Mouse (Mus musculus) stomach, embryonic 15.5 days (tissue): ENCODE data around the gene Slc41a2. TPM values are rescaled to one million over a fixed set of nuclear protein-coding genes. Genes with fewer than 3 reads are reported as not detected.
"Not testable (repeated sequence)": the region's sequence is repeated elsewhere in the genome, so short reads cannot be mapped to it uniquely, and the experiment has no call there.

ENCODE experiments used
- ATAC-seq: fragments of 200-750 bp; cut with Nextera tagmentation; 2 replicates; pipeline ENCODE4 v1.8.0; 2017; ENCODE audit warnings: low read depth, moderate number of reproducible peaks, moderate TSS enrichment; ENCODE audit not compliant: insufficient read depth, low FRiP score
- H3K27ac ChIP-seq: fragments of 300-500 bp; sonication (generic); 2 replicates; pipeline ENCODE4 v1.5.1; 2015; ENCODE audit warnings: mild to moderate bottlenecking, inconsistent platforms
- H3K27me3 ChIP-seq: fragments of 300-500 bp; sonication (generic); replicated peaks from 2 replicates; pipeline ENCODE4 v1.6.1; 2015; ENCODE audit warnings: inconsistent platforms
- H3K36me3 ChIP-seq: fragments of 300-500 bp; sonication (generic); 2 replicates; pipeline ENCODE4 v1.6.1; 2015; ENCODE audit warnings: inconsistent platforms
- H3K4me1 ChIP-seq: fragments of 300-500 bp; sonication (generic); 2 replicates; pipeline ENCODE4 v1.6.1; 2015; ENCODE audit warnings: inconsistent platforms
- H3K4me2 ChIP-seq: fragments of 300-500 bp; sonication (generic); 2 replicates; pipeline ENCODE4 v1.6.1; 2015; ENCODE audit warnings: mild to moderate bottlenecking, inconsistent platforms
- H3K4me3 ChIP-seq: fragments of 300-500 bp; sonication (generic); replicated peaks from 2 replicates; pipeline ENCODE4 v1.5.1; 2015; ENCODE audit warnings: inconsistent platforms
- H3K9ac ChIP-seq: fragments of 300-500 bp; sonication (generic); 2 replicates; pipeline ENCODE4 v1.6.1; 2015; ENCODE audit warnings: inconsistent platforms
- H3K9me3 ChIP-seq: fragments of 300-500 bp; sonication (generic); 2 replicates; pipeline ENCODE4 v1.6.1; 2016; ENCODE audit warnings: inconsistent platforms
- whole genome bisulfite sequencing: fragments of 180-500 bp; shearing (Covaris S2); methylation state at CpG from one replicate; pipeline ENCODE4 v1.1.7; 2015; 5-methylcytosine and 5-hydroxymethylcytosine counted together
- polyA plus RNA-seq: library from polyadenylated mRNA; unstranded; fragments of >200 nt; fragmentation: Nextera tagmentation; extraction: Ambion mirVana; gene quantifications from 2 replicates; pipeline ENCODE4 v1.2.1, GENCODE M21; 2015

Slc41a2 gene
- polyA plus RNA-seq, 1 experiment from 2014 or later: 1.4 TPM

DNA sequence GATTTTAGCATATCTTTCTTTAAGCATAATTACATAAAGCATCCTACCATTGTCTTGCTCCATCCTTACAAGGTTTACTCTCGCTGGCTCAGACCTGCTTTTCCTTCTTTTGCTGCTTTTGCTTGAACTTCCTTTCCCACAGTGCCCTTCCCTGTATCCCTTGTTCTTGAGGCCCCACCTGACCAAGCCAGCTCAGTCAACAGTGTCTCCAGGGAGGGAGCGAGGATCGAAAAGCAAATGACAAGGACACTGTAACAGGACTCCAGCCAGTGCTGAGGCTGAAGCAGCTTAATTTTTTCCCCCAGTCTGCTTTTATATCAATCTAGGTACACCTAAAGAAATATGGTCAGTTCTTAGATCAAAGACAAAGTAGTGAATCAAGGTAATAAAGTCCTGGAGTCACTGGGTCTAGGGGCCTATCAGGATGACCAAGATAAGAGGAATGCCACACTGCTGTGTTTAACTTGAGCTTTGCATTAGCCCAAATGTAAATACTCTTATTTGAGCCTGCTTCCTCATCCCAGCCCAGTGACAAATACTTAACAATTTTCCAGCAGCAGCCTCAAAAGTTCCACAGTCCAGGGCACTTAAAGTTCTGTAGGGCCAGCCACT, 36.5 kb upstream of the Slc41a2 start:
- H3K9ac ChIP-seq: no peak overlapping the region
- peak; percentile 81 for ATAC-seq
- H3K9me3 ChIP-seq: no peaks in the 10 kb centered on the region
- no peaks in the 10 kb centered on the region for H3K4me1 ChIP-seq
- H3K27ac ChIP-seq: no peak overlapping the region; the same call in 1 of the 2 replicates
- no peak overlapping the region for H3K4me3 ChIP-seq
- no peaks in the 10 kb centered on the region for H3K27me3 ChIP-seq
- no peak overlapping the region for H3K4me2 ChIP-seq
- 60% methylated on average over 3 of the region's 3 CpGs for WGBS
- peaks cover 14% of the 10 kb centered on the region; the same call in 1 of the 2 replicates for H3K36me3 ChIP-seq

DNA sequence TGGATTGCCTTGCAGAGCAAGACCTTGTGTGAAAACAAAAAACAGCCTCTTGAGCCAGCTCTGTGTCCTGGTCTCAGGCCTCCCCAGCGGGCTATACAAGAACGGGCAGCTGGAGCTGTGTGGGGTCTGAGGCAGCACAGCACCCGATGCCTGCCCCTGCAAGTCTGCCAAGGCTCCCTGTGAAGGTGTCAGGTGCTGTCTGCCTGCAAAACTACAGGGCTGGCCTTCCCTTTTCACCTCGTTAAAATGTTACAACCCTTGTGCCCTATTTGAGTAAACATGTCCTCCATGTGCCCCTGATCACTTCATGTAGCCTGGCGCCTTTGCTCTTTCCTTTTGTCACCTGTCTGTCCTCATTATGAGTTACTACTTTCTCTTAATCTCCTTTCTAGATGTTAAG, 31.2 kb upstream of the Slc41a2 start:
- Histone ChIP-seq H3K4me3 (no peak overlapping the region), H3K27ac (no peak overlapping the region), H3K9me3 (no peaks in the 10 kb centered on the region), H3K9ac (no peak overlapping the region), H3K36me3 (peaks cover 38% of the 10 kb centered on the region), H3K4me2 (no peak overlapping the region), H3K4me1 (no peaks in the 10 kb centered on the region), H3K27me3 (no peaks in the 10 kb centered on the region)
- ATAC-seq: 0 out of 2 replicates have a peak, but pooled peaks have one; percentile 14
- 62% methylated on average over 5 of the region's 5 CpGs for WGBS

DNA sequence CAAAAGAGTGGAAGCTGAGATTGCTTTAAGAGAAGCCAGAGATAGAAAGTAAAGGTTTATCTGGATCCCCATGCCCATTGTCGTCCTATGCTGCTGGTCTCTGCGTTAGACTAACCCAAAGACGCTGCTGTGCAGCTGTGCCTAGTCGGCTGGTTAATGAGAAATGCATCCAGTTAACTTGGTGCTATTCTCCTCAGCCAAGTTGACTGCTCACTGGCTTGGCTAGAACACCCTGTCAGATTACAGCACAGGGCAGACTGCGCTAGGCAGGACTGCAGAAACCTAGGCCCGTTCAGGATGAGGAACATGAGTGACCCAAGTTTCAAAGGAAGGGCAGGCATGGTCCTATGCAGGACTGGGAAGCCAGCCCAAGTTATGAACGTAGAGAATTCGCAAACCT, 25.8 kb upstream of the Slc41a2 start:
- Histone ChIP-seq H3K36me3 (peaks cover 39% of the 10 kb centered on the region), H3K9ac (no peak overlapping the region), H3K4me1 (peaks cover 9% of the 10 kb centered on the region), H3K27ac (no peak overlapping the region), H3K4me3 (no peak overlapping the region), H3K9me3 (no peaks in the 10 kb centered on the region), H3K27me3 (no peaks in the 10 kb centered on the region), H3K4me2 (no peak overlapping the region)
- 93% methylated on average over 8 of the region's 8 CpGs for WGBS
- no peak for ATAC-seq

DNA sequence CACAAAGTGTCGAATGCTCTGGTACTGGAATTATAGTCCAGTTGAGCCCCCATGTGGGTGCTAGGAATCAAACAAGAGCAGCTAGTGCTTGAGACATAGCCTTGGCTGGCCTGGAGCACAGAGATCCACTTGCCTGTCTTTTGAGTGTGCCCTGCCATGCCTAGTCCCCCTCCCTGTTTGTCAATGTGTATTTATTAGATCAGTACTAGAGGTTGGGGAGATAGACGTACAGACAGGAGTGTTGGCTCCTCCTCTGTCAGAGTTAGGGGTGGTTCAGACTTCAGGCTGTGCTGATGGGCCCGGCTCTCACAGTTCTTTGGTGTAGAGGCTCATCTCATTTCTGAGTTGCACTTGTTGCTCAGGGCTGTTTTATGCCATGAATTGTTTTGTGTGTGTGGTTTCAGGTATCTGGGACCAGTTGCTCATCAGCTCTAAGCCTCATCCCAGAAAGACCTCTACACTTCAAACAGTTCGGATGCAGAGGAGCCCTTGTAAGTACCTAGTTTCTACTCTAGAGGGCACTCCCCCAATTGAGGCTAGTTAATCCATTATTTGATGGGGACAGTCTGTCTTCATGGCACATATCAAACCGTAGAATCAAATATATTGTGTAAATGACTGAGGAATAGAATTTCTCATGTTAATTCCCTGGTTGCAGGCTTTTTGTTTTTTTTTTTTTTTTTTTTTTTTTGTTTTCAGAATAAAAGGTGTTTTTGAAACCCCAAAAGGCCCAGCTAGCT, 24.1 kb upstream of the Slc41a2 start:
- Histone ChIP-seq H3K4me2 (peak overlapping the region; percentile 85; the same call in 1 of the 2 replicates), H3K36me3 (peaks cover 32% of the 10 kb centered on the region), H3K4me1 (peaks cover 9% of the 10 kb centered on the region), H3K9me3 (no peaks in the 10 kb centered on the region), H3K4me3 (peak overlapping the region; percentile 91; the same call in 1 of the 2 replicates), H3K27ac (no peak overlapping the region), H3K27me3 (no peaks in the 10 kb centered on the region), H3K9ac (no peak overlapping the region)
- ATAC-seq: no peak
- WGBS: 46% methylated on average over 5 of the region's 5 CpGs

DNA sequence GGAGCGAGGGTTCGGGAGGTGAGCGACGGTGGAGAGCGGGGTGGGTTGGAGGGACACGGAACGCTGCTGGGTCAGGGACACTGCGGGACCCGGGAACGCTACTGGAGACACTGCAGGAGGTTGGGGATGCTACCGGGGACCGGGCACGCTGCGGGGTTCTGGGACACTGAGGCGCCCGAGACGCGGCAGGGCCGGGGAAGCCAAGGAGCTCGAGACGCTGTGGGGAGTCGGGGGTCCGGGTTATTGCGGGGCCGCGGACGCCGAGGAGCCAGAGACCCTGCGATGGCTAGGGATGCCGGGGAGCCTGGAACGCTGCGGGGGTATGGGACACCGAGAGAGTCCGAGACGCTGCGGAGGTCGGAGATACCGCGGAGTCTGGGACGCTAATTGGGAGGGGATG, 22.7 kb upstream of the Slc41a2 start:
- peak overlapping the region; percentile 91 for H3K4me3 ChIP-seq
- H3K27me3 ChIP-seq: no peaks in the 10 kb centered on the region
- H3K9me3 ChIP-seq: no peaks in the 10 kb centered on the region
- peak overlapping the region; percentile 85 for H3K27ac ChIP-seq
- H3K4me1 ChIP-seq: peaks cover 9% of the 10 kb centered on the region
- H3K9ac ChIP-seq: peak overlapping the region; percentile 82
- peaks cover 18% of the 10 kb centered on the region for H3K36me3 ChIP-seq
- peak; percentile 76 for ATAC-seq
- under 1% methylated on average over 40 of the region's 40 CpGs for WGBS
- H3K4me2 ChIP-seq: peak overlapping the region; percentile 85

DNA sequence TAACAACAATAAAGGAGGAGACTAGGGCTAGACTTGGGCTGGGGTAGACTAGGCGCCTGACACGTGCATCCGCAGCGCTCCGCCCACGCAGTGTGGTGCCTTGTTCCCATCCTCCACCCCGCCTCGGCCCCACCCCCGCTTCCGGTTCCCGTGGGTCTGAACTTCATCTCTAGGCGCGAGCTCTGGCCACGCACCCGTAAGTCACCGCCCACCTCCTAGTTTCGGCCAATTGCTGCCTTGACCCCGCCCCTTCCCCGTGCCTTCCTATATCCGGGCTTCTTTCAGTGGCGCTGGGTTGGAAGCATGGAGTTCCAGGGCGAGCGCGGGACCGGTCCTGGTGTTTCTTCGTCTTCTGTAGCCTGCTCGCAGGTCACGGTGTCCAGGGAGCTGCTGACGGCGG, 22.3 kb upstream of the Slc41a2 start, which contains the start of gene D10Wsu102e:
Gene D10Wsu102e, plus strand, starts transcription at position 266 of the 400 bp plus-strand sequence.
- Histone ChIP-seq H3K27ac (peak within 1 kb of the TSS; percentile 85), H3K9me3 (no peaks in the 10 kb centered on the region), H3K4me3 (peak within 1 kb of the TSS; percentile 91), H3K27me3 (no peaks in the 10 kb centered on the region), H3K36me3 (peaks cover 14% of the 10 kb centered on the region; the same call in 1 of the 2 replicates), H3K4me2 (peak within 1 kb of the TSS; percentile 85), H3K9ac (peak within 1 kb of the TSS; percentile 82), H3K4me1 (peaks cover 9% of the 10 kb centered on the region)
- under 1% methylated on average over 30 of the region's 30 CpGs for WGBS
- peak; percentile 97 for ATAC-seq

DNA sequence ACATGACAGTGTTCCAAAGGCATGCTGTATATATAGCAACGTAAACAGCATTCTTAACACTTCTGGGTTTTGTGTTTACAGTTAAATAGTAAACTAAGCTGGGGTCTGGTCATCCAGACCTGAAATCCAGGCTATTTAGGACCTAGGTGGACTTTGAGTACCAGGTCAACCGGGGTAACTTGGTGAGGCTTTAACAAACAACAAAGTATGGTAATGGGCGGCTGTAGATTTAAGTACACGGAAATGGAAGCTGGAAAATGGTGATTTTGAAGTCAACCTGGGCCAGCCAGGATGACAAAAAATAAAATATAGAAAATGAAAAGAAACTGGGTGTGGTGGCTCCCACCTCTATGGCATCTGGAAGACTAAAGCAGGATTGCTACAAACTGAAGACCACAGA, 21.8 kb upstream of the Slc41a2 start:
- Histone ChIP-seq H3K4me1 (peaks cover 9% of the 10 kb centered on the region), H3K9ac (no peak overlapping the region), H3K27ac (peak overlapping the region; percentile 57), H3K9me3 (no peaks in the 10 kb centered on the region), H3K4me2 (peak overlapping the region; percentile 85), H3K4me3 (peak overlapping the region; percentile 91), H3K36me3 (peaks cover 13% of the 10 kb centered on the region; the same call in 1 of the 2 replicates), H3K27me3 (no peaks in the 10 kb centered on the region)
- 73% methylated on average over 4 of the region's 4 CpGs for WGBS
- ATAC-seq: no peak

DNA sequence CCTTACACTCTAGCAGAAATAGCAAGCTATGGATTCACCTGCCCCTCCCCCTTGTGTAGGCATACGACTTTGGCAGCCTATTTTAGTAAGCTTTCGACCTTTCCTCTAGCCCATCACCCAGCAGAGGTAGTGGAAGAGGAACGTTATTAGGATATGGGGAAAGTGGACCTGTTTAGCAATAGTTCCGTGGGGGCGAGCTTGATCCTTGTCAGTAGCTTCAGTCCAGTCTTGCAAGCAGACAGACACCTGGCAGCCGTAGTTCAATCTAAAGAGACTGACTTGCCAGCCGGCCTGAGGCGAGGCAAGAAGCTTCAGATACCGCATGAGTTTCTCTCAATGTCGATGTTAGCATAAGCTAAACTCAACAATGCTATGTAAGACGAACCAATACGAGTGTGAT, 18.7 kb upstream of the Slc41a2 start:
- Histone ChIP-seq H3K4me2 (no peak overlapping the region), H3K9me3 (no peaks in the 10 kb centered on the region), H3K36me3 (no peaks in the 10 kb centered on the region), H3K27ac (no peak overlapping the region), H3K9ac (no peak overlapping the region), H3K27me3 (no peaks in the 10 kb centered on the region), H3K4me3 (no peak overlapping the region), H3K4me1 (peaks cover 9% of the 10 kb centered on the region)
- ATAC-seq: no peak
- 77% methylated on average over 12 of the region's 12 CpGs for WGBS

DNA sequence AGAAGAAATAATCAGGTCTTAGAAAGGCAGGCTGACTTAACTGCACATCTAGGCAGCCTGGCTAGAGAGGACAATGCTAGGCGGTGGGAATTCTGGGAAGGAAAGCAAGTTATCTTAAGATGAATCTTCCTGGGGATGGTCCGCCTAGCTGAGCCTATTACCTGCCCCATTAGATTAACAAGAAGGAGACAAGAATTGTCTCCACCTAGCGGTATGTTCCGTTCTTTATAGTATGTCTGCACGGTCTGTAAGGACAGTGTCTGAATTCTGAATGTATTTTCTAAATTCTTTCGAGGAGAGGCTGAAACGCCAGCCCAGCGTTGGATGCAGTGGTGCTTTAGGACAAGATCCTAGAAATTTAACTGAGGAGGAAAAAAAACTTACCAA, 16.6 kb upstream of the Slc41a2 start:
- Histone ChIP-seq H3K36me3 (no peaks in the 10 kb centered on the region), H3K9ac (no peak overlapping the region), H3K27ac (peak overlapping the region; percentile 48; the same call in 1 of the 2 replicates), H3K4me1 (peaks cover 5% of the 10 kb centered on the region; the same call in 1 of the 2 replicates), H3K9me3 (no peaks in the 10 kb centered on the region), H3K4me3 (no peak overlapping the region), H3K27me3 (no peaks in the 10 kb centered on the region), H3K4me2 (peak overlapping the region; percentile 34)
- no peak for ATAC-seq
- 68% methylated on average over 8 of the region's 8 CpGs for WGBS

DNA sequence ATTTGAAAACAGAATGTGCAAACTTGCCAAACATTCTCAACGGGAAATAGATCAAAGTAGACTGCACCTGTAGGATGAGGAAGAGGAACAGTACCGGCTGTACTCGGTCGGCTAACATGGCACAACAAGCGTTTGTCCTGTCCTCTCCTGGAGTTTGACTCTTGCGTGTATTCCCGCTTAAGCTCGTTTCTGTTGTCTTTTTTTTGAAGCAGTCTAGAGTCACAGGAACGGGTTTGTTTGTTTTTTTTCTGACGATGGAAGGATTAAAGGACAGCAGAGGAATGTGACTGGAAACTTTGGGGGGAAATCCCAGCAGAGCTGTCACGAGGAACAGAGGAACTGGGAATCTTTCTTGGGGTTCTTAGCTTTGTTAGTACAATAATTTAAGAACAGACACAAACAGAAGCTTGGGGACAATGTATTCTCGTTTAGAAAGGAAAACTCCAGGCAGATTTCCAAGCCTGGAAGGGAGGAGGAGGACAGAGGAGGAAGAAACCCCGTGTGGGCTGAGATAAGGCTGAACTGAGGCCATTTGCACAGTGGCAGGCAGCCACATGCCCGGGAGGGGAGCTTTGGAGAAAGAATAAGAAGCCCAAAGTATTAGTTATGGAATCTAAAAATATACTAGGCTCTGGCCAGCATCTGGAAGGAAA, 16.1 kb upstream of the Slc41a2 start:
- H3K4me3 ChIP-seq: no peak overlapping the region
- H3K36me3 ChIP-seq: no peaks in the 10 kb centered on the region
- no peak overlapping the region for H3K9ac ChIP-seq
- no peaks in the 10 kb centered on the region for H3K9me3 ChIP-seq
- H3K4me2 ChIP-seq: peak overlapping the region; percentile 34
- no peaks in the 10 kb centered on the region for H3K27me3 ChIP-seq
- 27% methylated on average over 14 of the region's 14 CpGs for WGBS
- H3K4me1 ChIP-seq: peaks cover 5% of the 10 kb centered on the region; the same call in 1 of the 2 replicates
- H3K27ac ChIP-seq: peak overlapping the region; percentile 48; the same call in 1 of the 2 replicates
- no peak for ATAC-seq

DNA sequence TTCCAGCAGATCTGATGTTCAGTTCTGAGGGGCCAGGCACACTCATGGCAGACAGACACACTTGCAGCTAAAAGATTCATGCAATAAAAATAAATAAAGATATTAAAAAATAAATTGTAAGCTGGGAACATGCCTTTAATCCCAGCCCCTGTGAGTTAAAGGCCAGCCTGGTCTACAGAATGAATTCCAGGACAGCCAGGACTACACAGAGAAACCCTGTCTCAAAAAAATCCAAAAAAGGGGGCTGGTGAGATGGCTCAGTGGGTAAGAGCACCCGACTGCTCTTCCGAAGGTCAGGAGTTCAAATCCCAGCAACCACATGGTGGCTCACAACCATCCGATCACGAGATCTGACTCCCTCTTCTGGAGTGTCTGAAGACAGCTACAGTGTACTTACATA, 14.1 kb upstream of the Slc41a2 start:
- not testable (repeated sequence) for H3K36me3 ChIP-seq, H3K4me3 ChIP-seq, ATAC-seq, H3K9ac ChIP-seq, H3K9me3 ChIP-seq, H3K4me1 ChIP-seq, H3K4me2 ChIP-seq, H3K27me3 ChIP-seq, H3K27ac ChIP-seq
- 80% methylated on average over 4 of the region's 4 CpGs for WGBS

DNA sequence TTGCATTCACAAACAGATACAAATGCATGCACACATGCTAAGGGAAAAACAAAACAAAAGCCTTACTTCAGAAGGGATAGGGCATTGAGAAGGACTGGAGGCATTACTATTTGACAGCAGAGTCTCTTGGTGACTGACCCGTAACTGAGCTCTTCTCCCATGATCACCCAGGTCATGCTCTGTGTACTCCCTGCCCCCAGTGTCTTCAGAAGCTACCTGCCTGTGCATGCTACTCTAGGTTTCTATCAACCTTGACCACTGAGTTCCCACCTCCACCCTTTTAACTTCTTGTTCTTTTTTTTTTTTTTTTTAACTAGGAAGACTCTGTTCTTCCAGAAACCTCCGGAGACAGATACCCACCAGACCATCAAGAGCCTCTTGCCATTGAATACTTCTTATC, 13.0 kb upstream of the Slc41a2 start:
- no peak for ATAC-seq
- H3K4me2 ChIP-seq: no peak overlapping the region
- H3K36me3 ChIP-seq: no peaks in the 10 kb centered on the region
- no peak overlapping the region for H3K4me3 ChIP-seq
- 86% methylated on average over 2 of the region's 2 CpGs for WGBS
- H3K27ac ChIP-seq: no peak overlapping the region
- no peaks in the 10 kb centered on the region for H3K27me3 ChIP-seq
- H3K9ac ChIP-seq: no peak overlapping the region
- no peaks in the 10 kb centered on the region for H3K9me3 ChIP-seq
- H3K4me1 ChIP-seq: peaks cover 5% of the 10 kb centered on the region; the same call in 1 of the 2 replicates
